ENCODE assay signal across 14 mouse cellular contexts in the genomic region with DNA sequence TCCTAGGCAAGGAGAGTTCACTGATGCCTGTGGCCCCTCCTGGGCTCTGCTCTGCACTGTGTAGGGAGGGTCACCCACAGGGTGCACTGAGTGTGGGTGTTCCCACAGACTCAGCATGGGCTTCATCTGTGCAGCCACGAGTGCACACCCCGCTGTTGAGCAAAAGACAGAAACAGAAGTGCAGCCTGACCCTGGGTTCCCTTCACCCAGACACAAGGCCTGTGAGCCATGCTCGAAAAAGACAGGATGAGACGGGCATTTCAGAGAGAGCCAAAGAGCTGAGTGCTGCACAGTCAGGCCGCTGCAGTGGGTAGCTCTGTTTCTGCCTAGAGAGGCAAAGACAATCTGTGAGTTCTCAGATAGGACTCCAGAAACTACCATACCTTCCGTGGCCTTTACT. TPM values are rescaled to one million over a fixed set of nuclear protein-coding genes. Genes with fewer than 3 reads are reported as not detected.
DNase-seq lines count a peak whose midpoint lies in the region; ATAC-seq lines count a peak whose summit lies in the region.
"Had no signal": no experiment of that assay in that cellular context is flagged by ENCODE, and none has a peak within 500 bp of the region (broad histone marks: within the 10 kb centered on the region; RNA-seq: fewer than 3 reads in every experiment).

No protein-coding gene starts in this region.

- H3K36me3 ChIP-seq in heart, embryonic 16.5 days (ENCODE audit: control insufficient read depth, insufficient read depth) = peaks cover 14% of the 10 kb centered on the region; the same call in 1 of the 2 replicates
- no peaks in the 10 kb centered on the region for H3K36me3 ChIP-seq in neural tube, embryonic 13.5 days
- peaks cover 20% of the 10 kb centered on the region for H3K36me3 ChIP-seq in embryonic facial prominence, embryonic 15.5 days
- H3K36me3 ChIP-seq in neural tube, embryonic 15.5 days = no peaks in the 10 kb centered on the region
- H3K36me3 ChIP-seq: forebrain, embryonic 10.5 days; neural tube, embryonic 12.5 days had no signal

- H3K4me1 ChIP-seq in heart, embryonic 16.5 days (ENCODE audit: control insufficient read depth, insufficient read depth, low read length) = peaks cover 44% of the 10 kb centered on the region
- peaks cover 56% of the 10 kb centered on the region for H3K4me1 ChIP-seq in neural tube, embryonic 13.5 days (replicated peaks)
- H3K4me1 ChIP-seq in embryonic facial prominence, embryonic 15.5 days = peaks cover 20% of the 10 kb centered on the region
- H3K4me1 ChIP-seq in neural tube, embryonic 15.5 days = peaks cover 47% of the 10 kb centered on the region
- H3K4me1 ChIP-seq: liver, embryonic 12.5 days had no signal

- H3K4me3 ChIP-seq in heart, embryonic 16.5 days (ENCODE audit: low read length) = no peak overlapping the region
- H3K4me3 ChIP-seq in neural tube, embryonic 13.5 days = no peak overlapping the region
- no peak overlapping the region for H3K4me3 ChIP-seq in embryonic facial prominence, embryonic 15.5 days (replicated peaks)
- no peak overlapping the region for H3K4me3 ChIP-seq in neural tube, embryonic 15.5 days (replicated peaks)
- H3K4me3 ChIP-seq: forebrain, embryonic 10.5 days; liver, embryonic 12.5 days; neural tube, embryonic 12.5 days; stomach, embryonic 15.5 days had no signal

- WGBS in heart, embryonic 16.5 days = 59% methylated on average over 6 of the region's 6 CpGs
- WGBS in neural tube, embryonic 13.5 days = 52% methylated on average over 6 of the region's 6 CpGs
- WGBS in embryonic facial prominence, embryonic 15.5 days = 51% methylated on average over 6 of the region's 6 CpGs
- WGBS in neural tube, embryonic 15.5 days = 52% methylated on average over 6 of the region's 6 CpGs

- peak overlapping the region; percentile 46 for H3K27ac ChIP-seq in heart, embryonic 16.5 days (ENCODE audit: low read length)
- H3K27ac ChIP-seq in neural tube, embryonic 13.5 days (replicated peaks) = peak overlapping the region; percentile 18; the same call in 1 of the 2 replicates
- H3K27ac ChIP-seq in embryonic facial prominence, embryonic 15.5 days (replicated peaks) = peak overlapping the region; percentile 63; the same call in 1 of the 2 replicates
- H3K27ac ChIP-seq in neural tube, embryonic 15.5 days (replicated peaks) = peak overlapping the region; percentile 74; the same call in 1 of the 2 replicates
- H3K27ac ChIP-seq: forebrain, embryonic 10.5 days; liver, embryonic 12.5 days; macrophage; neural tube, embryonic 12.5 days had no signal

- H3K4me2 ChIP-seq in heart, embryonic 16.5 days (ENCODE audit: low read depth, low read length) = no peak overlapping the region
- no peak overlapping the region for H3K4me2 ChIP-seq in neural tube, embryonic 13.5 days
- H3K4me2 ChIP-seq in embryonic facial prominence, embryonic 15.5 days (replicated peaks) = no peak overlapping the region
- no peak overlapping the region for H3K4me2 ChIP-seq in neural tube, embryonic 15.5 days
- H3K4me2 ChIP-seq: liver, embryonic 12.5 days; neural tube, embryonic 12.5 days; stomach, embryonic 15.5 days had no signal

- ATAC-seq in heart, embryonic 16.5 days (replicated peaks; ENCODE audit: extremely low read depth, insufficient read depth, low FRiP score) = no peak
- no peak for ATAC-seq in neural tube, embryonic 13.5 days (ENCODE audit: low read depth)
- no peak for ATAC-seq in embryonic facial prominence, embryonic 15.5 days (ENCODE audit: insufficient number of reproducible peaks, low FRiP score, low TSS enrichment, low read depth)
- no peak for ATAC-seq in neural tube, embryonic 15.5 days (ENCODE audit: low FRiP score)
- ATAC-seq: intestine, embryonic 16.5 days; liver, embryonic 12.5 days had no signal

- no peaks in the 10 kb centered on the region for H3K9me3 ChIP-seq in heart, embryonic 16.5 days (replicated peaks; ENCODE audit: control insufficient read depth, low read length)
- H3K9me3 ChIP-seq in neural tube, embryonic 13.5 days = no peaks in the 10 kb centered on the region
- H3K9me3 ChIP-seq in embryonic facial prominence, embryonic 15.5 days (replicated peaks) = no peaks in the 10 kb centered on the region
- no peaks in the 10 kb centered on the region for H3K9me3 ChIP-seq in neural tube, embryonic 15.5 days (replicated peaks)
- H3K9me3 ChIP-seq: forebrain, embryonic 10.5 days; liver, embryonic 12.5 days; neural tube, embryonic 12.5 days; stomach, embryonic 15.5 days had no signal

- no peaks in the 10 kb centered on the region for H3K27me3 ChIP-seq in heart, embryonic 16.5 days (ENCODE audit: control insufficient read depth, insufficient read depth, low read length)
- no peaks in the 10 kb centered on the region for H3K27me3 ChIP-seq in neural tube, embryonic 13.5 days
- no peaks in the 10 kb centered on the region for H3K27me3 ChIP-seq in embryonic facial prominence, embryonic 15.5 days
- H3K27me3 ChIP-seq in neural tube, embryonic 15.5 days (replicated peaks) = no peaks in the 10 kb centered on the region
- H3K27me3 ChIP-seq: liver, embryonic 12.5 days; neural tube, embryonic 12.5 days; stomach, embryonic 15.5 days had no signal

- no peak overlapping the region for H3K9ac ChIP-seq in heart, embryonic 16.5 days (ENCODE audit: low read length)
- no peak overlapping the region for H3K9ac ChIP-seq in neural tube, embryonic 13.5 days
- no peak overlapping the region for H3K9ac ChIP-seq in embryonic facial prominence, embryonic 15.5 days
- H3K9ac ChIP-seq in neural tube, embryonic 15.5 days (replicated peaks) = no peak overlapping the region
- H3K9ac ChIP-seq: liver, embryonic 12.5 days; neural tube, embryonic 12.5 days; stomach, embryonic 15.5 days had no signal

- no peak for DNase-seq in heart, adult 18-20 months
- DNase-seq in neural tube, embryonic 10.5 days (ENCODE audit: extremely low spot score, low spot score) = no peak
- DNase-seq in urinary bladder, adult 2 months (ENCODE audit: low spot score) = no peak
- DNase-seq: gastrocnemius, postnatal 25 days had no signal

RNA-seq across cellular contexts. Expression of a gene that starts 27.5 kb away (rescaled TPM):
- polyA plus RNA-seq in heart, embryonic 16.5 days (2015; fragmentation: Nextera tagmentation; extraction: Ambion mirVana) = 0.47 and 0.62 TPM in 2 replicates
- total RNA-seq in heart, adult 18-20 months (2021) = under 1 TPM; 0.17 to 0.64 TPM
- 5.9 and 6.6 TPM in 2 replicates for polyA plus RNA-seq in neural tube, embryonic 13.5 days (2015; fragmentation: Nextera tagmentation; extraction: Ambion mirVana)
- polyA plus RNA-seq in embryonic facial prominence, embryonic 15.5 days (2015; fragmentation: Nextera tagmentation; extraction: Ambion mirVana) = 0.83 and 1.2 TPM in 2 replicates
- 6.5 and 7.1 TPM in 2 replicates for polyA plus RNA-seq in neural tube, embryonic 15.5 days (2015; fragmentation: Nextera tagmentation; extraction: Ambion mirVana)
- polyA plus RNA-seq in urinary bladder, adult 2 months (2012; rRNA removed) = 1.5 and 2.7 TPM in 2 replicates

Comparison
In these comparisons a context has a peak if more than half of its experiments do, and no peak if none do; other contexts are left out.
1. H3K27ac ChIP-seq: peak in every context shown above with its lines; median percentile 74 in neural tube, embryonic 15.5 days; 63 in embryonic facial prominence, embryonic 15.5 days; 46 in heart, embryonic 16.5 days; 18 in neural tube, embryonic 13.5 days.